Mouse (Mus musculus): Measurements from ENCODE around the gene Olfr191.
"Not testable (repeated sequence)": the region's sequence is repeated elsewhere in the genome, so short reads cannot be mapped to it uniquely, and the experiment has no call there.

DNA sequence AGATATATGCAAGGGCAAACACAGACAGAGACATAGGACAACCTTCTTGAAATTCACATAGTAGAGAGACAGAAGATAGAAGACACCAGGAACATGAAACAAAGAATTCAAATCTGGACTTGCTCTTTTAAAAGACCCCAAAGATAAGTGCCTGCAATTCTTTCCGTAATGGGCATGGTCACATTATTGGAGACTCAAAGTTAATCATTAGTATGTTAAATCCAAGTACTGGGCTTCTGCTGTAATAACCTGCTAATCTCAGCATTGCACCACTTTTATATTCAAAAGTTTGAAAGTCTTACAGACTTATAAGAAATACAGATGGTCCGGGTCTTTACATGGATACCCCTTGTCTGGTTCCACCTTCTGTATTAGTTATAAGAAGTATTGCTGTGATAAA lies 40.3 kb downstream of the Olfr191 start:
- not testable (repeated sequence) for TF ChIP-seq CTCF, POLR2A (IDR thresholded peaks at IDR 0.05; ENCODE audit: extremely low read depth, insufficient read depth, low read length)
